Mouse (Mus musculus) intestine, embryonic 14.5 days (tissue): ENCODE results near the gene Olfr785. TPM values are rescaled to one million over a fixed set of nuclear protein-coding genes. Genes with fewer than 3 reads are reported as not detected.
"Not testable (repeated sequence)": the region's sequence is repeated elsewhere in the genome, so short reads cannot be mapped to it uniquely, and the experiment has no call there.

Source experiments
- ATAC-seq: fragments of 200-750 bp; cut with Nextera tagmentation; replicated peaks from 2 replicates; pipeline ENCODE4 v1.8.0; 2017; ENCODE audit warnings: low read depth, moderate number of reproducible peaks, moderate TSS enrichment, moderate library complexity; ENCODE audit not compliant: low FRiP score, low TSS enrichment
- DNase-seq: peaks from one replicate; pipeline ENCODE4 v3.0.0-alpha.2; 2018; ENCODE audit warnings: low spot score
- H3K27ac ChIP-seq: fragments of 300-500 bp; sonication (generic); 2 replicates; pipeline ENCODE4 v1.5.1; 2014; ENCODE audit warnings: low read depth, mild to moderate bottlenecking, control low read depth
- H3K27me3 ChIP-seq: fragments of 300-500 bp; sonication (generic); replicated peaks from 2 replicates; pipeline ENCODE4 v1.6.1; 2014; ENCODE audit warnings: low read length, control low read depth; ENCODE audit not compliant: control insufficient read depth, insufficient read depth
- H3K36me3 ChIP-seq: fragments of 300-500 bp; sonication (generic); 2 replicates; pipeline ENCODE4 v1.6.1; 2014; ENCODE audit warnings: low read length, control low read depth; ENCODE audit not compliant: control insufficient read depth, insufficient read depth
- H3K4me1 ChIP-seq: fragments of 300-500 bp; sonication (generic); replicated peaks from 2 replicates; pipeline ENCODE4 v1.6.1; 2014; ENCODE audit warnings: low read length, control low read depth, mixed read lengths; ENCODE audit not compliant: control insufficient read depth, insufficient read depth
- H3K4me2 ChIP-seq: fragments of 300-500 bp; sonication (generic); 2 replicates; pipeline ENCODE4 v1.6.1; 2014; ENCODE audit warnings: low read length
- H3K4me3 ChIP-seq: fragments of 300-500 bp; sonication (generic); 2 replicates; pipeline ENCODE4 v1.5.1; 2014; ENCODE audit warnings: low read depth, low read length, control low read depth, mixed read lengths
- H3K9ac ChIP-seq: fragments of 300-500 bp; sonication (generic); 2 replicates; pipeline ENCODE4 v1.6.1; 2014; ENCODE audit warnings: mild to moderate bottlenecking, low read length
- H3K9me3 ChIP-seq: fragments of 300-500 bp; sonication (generic); 2 replicates; pipeline ENCODE4 v1.6.1; 2016; ENCODE audit warnings: low read length, control low read depth; ENCODE audit not compliant: control insufficient read depth
- WGBS: fragments of 180-500 bp; shearing (Covaris S2); extraction: QIAGEN DNeasy Blood & Tissue Kit; methylation state at CpG from one replicate; pipeline ENCODE4 v1.1.7; 2014; 5-methylcytosine and 5-hydroxymethylcytosine counted together
- polyA plus RNA-seq: library from polyadenylated mRNA; unstranded; fragments of >200 nt; fragmentation: Nextera tagmentation; extraction: Ambion mirVana; gene quantifications from 2 replicates; pipeline ENCODE4 v1.2.1, GENCODE M21; 2014

Gene Olfr785
- not detected in 2 replicates for polyA plus RNA-seq

- Histone ChIP-seq H3K9me3 (no peaks in the 10 kb centered on the region), H3K36me3 (no peaks in the 10 kb centered on the region), H3K4me3 (no peak within 1 kb of the TSS), H3K27ac (no peak within 1 kb of the TSS), H3K4me1 (no peaks in the 10 kb centered on the region), H3K4me2 (no peak within 1 kb of the TSS), H3K9ac (no peak within 1 kb of the TSS), H3K27me3 (no peaks in the 10 kb centered on the region)
- ATAC-seq (no peak), DNase-seq (no peak)
- whole genome bisulfite sequencing: 73% methylated on average over 2 of the region's 2 CpGs
These were observed at the start of gene Olfr785 for GRCm38 (mm10) chr10:129405126-129405525. Gene Olfr785, plus strand, starts transcription at chr10:129405426.

GRCm38 (mm10) chr10:129356496-129356895, 48.7 kb upstream of the Olfr785 start:
- H3K36me3 ChIP-seq, H3K4me2 ChIP-seq, DNase-seq, H3K27me3 ChIP-seq, H3K4me1 ChIP-seq, H3K27ac ChIP-seq, H3K4me3 ChIP-seq, H3K9ac ChIP-seq, ATAC-seq, H3K9me3 ChIP-seq: not testable (repeated sequence)
- WGBS: 86% methylated on average over 4 of the region's 4 CpGs

- no peaks in the 10 kb centered on the region for H3K4me1 ChIP-seq
- no peak overlapping the region for H3K4me2 ChIP-seq
- no peaks in the 10 kb centered on the region for H3K27me3 ChIP-seq
- 61% methylated on average over 5 of the region's 5 CpGs for WGBS
- H3K27ac ChIP-seq: no peak overlapping the region
- no peaks in the 10 kb centered on the region for H3K9me3 ChIP-seq
- ATAC-seq (no peak), DNase-seq (no peak)
- H3K9ac ChIP-seq: no peak overlapping the region
- H3K36me3 ChIP-seq: no peaks in the 10 kb centered on the region
- H3K4me3 ChIP-seq: no peak overlapping the region
These were observed 47.9 kb upstream of the Olfr785 start for GRCm38 (mm10) chr10:129357307-129357706.

- not testable (repeated sequence) for H3K27me3 ChIP-seq, H3K4me1 ChIP-seq, H3K9me3 ChIP-seq, DNase-seq, H3K27ac ChIP-seq, H3K4me2 ChIP-seq, ATAC-seq, H3K4me3 ChIP-seq, H3K36me3 ChIP-seq, H3K9ac ChIP-seq
- WGBS: 83% methylated on average over 5 of the region's 5 CpGs
These were observed 31.2 kb upstream of the Olfr785 start for GRCm38 (mm10) chr10:129374051-129374450.

- H3K27ac ChIP-seq: no peak within 1 kb of the TSS
- no peak within 1 kb of the TSS for H3K4me3 ChIP-seq
- no peaks in the 10 kb centered on the region for H3K27me3 ChIP-seq
- DNase-seq (no peak), ATAC-seq (no peak)
- no peaks in the 10 kb centered on the region for H3K36me3 ChIP-seq
- H3K4me2 ChIP-seq: no peak within 1 kb of the TSS
- no peak within 1 kb of the TSS for H3K9ac ChIP-seq
- no peaks in the 10 kb centered on the region for H3K9me3 ChIP-seq
- H3K4me1 ChIP-seq: no peaks in the 10 kb centered on the region
These were observed 21.4 kb upstream of the Olfr785 start, which contains the start of gene Olfr784 for GRCm38 (mm10) chr10:129383783-129384182. Gene Olfr784, plus strand, starts transcription at chr10:129384083.

- ATAC-seq (no peak), DNase-seq (no peak)
- Histone ChIP-seq H3K4me3 (no peak overlapping the region), H3K4me1 (no peaks in the 10 kb centered on the region), H3K9ac (no peak overlapping the region), H3K4me2 (no peak overlapping the region), H3K9me3 (no peaks in the 10 kb centered on the region), H3K27ac (no peak overlapping the region), H3K36me3 (no peaks in the 10 kb centered on the region), H3K27me3 (no peaks in the 10 kb centered on the region)
- WGBS: 47% methylated on average over 5 of the region's 5 CpGs
These were observed 4.3 kb upstream of the Olfr785 start for GRCm38 (mm10) chr10:129400892-129401291.

- no peak within 1 kb of the TSS for H3K27ac ChIP-seq
- no peak within 1 kb of the TSS for H3K9ac ChIP-seq
- H3K27me3 ChIP-seq: no peaks in the 10 kb centered on the region
- ATAC-seq (no peak), DNase-seq (no peak)
- H3K9me3 ChIP-seq: no peaks in the 10 kb centered on the region
- no peaks in the 10 kb centered on the region for H3K36me3 ChIP-seq
- H3K4me1 ChIP-seq: no peaks in the 10 kb centered on the region
- H3K4me3 ChIP-seq: no peak within 1 kb of the TSS
- H3K4me2 ChIP-seq: no peak within 1 kb of the TSS
These were observed 21.8 kb downstream of the Olfr785 start, which contains the start of gene Olfr786 for GRCm38 (mm10) chr10:129427006-129427405. Gene Olfr786, plus strand, starts transcription at chr10:129427306.

Other genes starting within 250 kb of the Olfr785 start
- gene Olfr771, start 240.7 kb upstream of the Olfr785 start, polyA plus RNA-seq: not detected in 2 replicates
- not detected in 2 replicates for gene Olfr772, start 227.5 kb upstream of the Olfr785 start, polyA plus RNA-seq
- gene Olfr773, start 218.0 kb upstream of the Olfr785 start, polyA plus RNA-seq: not detected in 2 replicates
- not detected in 2 replicates for gene Olfr774, start 169.2 kb upstream of the Olfr785 start, polyA plus RNA-seq
- not detected in 2 replicates for gene Olfr775, start 157.0 kb upstream of the Olfr785 start, polyA plus RNA-seq
- gene Olfr776, start 146.3 kb upstream of the Olfr785 start, polyA plus RNA-seq: not detected in 2 replicates
- gene Olfr777, start 133.9 kb upstream of the Olfr785 start, polyA plus RNA-seq: not detected in 2 replicates
- not detected in 2 replicates for gene Olfr780, start 87.3 kb upstream of the Olfr785 start, polyA plus RNA-seq
- not detected in 2 replicates for gene Olfr781, start 76.6 kb upstream of the Olfr785 start, polyA plus RNA-seq
- gene Olfr782, start 56.6 kb upstream of the Olfr785 start, polyA plus RNA-seq: not detected in 2 replicates
- 0.11 and 0.20 TPM in 2 replicates for gene Olfr784, start 21.3 kb upstream of the Olfr785 start, polyA plus RNA-seq
- not detected in 2 replicates for gene Olfr786, start 21.9 kb downstream of the Olfr785 start, polyA plus RNA-seq
- gene Olfr787, start 56.4 kb downstream of the Olfr785 start, polyA plus RNA-seq: not detected in 2 replicates
- not detected in 2 replicates for gene Olfr788, start 65.6 kb downstream of the Olfr785 start, polyA plus RNA-seq
- gene Olfr789, start 79.3 kb downstream of the Olfr785 start, polyA plus RNA-seq: not detected in 2 replicates
- not detected in 2 replicates for gene Olfr790, start 93.1 kb downstream of the Olfr785 start, polyA plus RNA-seq
- not detected in 2 replicates for gene Olfr791, start 116.4 kb downstream of the Olfr785 start, polyA plus RNA-seq
- gene Olfr792, start 133.7 kb downstream of the Olfr785 start, polyA plus RNA-seq: not detected in 2 replicates
- gene Olfr794, start 162.2 kb downstream of the Olfr785 start, polyA plus RNA-seq: not detected in 2 replicates
- gene Olfr796, start 207.1 kb downstream of the Olfr785 start, polyA plus RNA-seq: not detected in 2 replicates
- not detected in 2 replicates for gene Olfr798, start 222.5 kb downstream of the Olfr785 start, polyA plus RNA-seq
- not detected in 2 replicates for gene Olfr799, start 232.1 kb downstream of the Olfr785 start, polyA plus RNA-seq